Mouse (Mus musculus): ENCODE results near the gene Mmd2.

GRCm38 (mm10) chr5:142641331-142642051 is 32.9 kb upstream of the Mmd2 start:
- TF ChIP-seq KAT2A (IDR thresholded peaks at IDR 0.05; ENCODE audit: insufficient replicate concordance, low read length) (no peak), CTCF (conservative IDR thresholded peaks at IDR 0.05 in 1 of 2, IDR thresholded peaks at IDR 0.05 in 1 of 2; ENCODE audit: low read depth in 2 of 2, low read length in 2 of 2) (no peak), POLR2A (IDR thresholded peaks at IDR 0.05; ENCODE audit: low read depth, low read length) (no peak), NRF1 (IDR thresholded peaks at IDR 0.05; ENCODE audit: low read depth, low read length) (no peak), UBTF (IDR thresholded peaks at IDR 0.05; ENCODE audit: low read depth, low read length) (no peak), ETS1 (conservative IDR thresholded peaks at IDR 0.05; ENCODE audit: low read depth, low read length) (0 out of 2 replicates have a peak, but pooled peaks have one; percentile 10), MEF2A (IDR thresholded peaks at IDR 0.05; ENCODE audit: borderline replicate concordance, low read depth, low read length) (no peak), MAZ (IDR thresholded peaks at IDR 0.05; ENCODE audit: low read depth, low read length) (no peak), ELF1 (IDR thresholded peaks at IDR 0.05; ENCODE audit: low read depth, low read length) (no peak)
